Mouse (Mus musculus): ENCODE data around the gene Chodl. TPM values are rescaled to one million over a fixed set of nuclear protein-coding genes. Genes with fewer than 3 reads are reported as not detected.

The Chodl gene
- polyA plus RNA-seq, 1 experiment: not detected

- Histone ChIP-seq H3K4me3 (replicated peaks) (no peak overlapping the region), H3K36me3 (ENCODE audit: control insufficient read depth) (no peaks in the 10 kb centered on the region), H3K9me3 (ENCODE audit: control insufficient read depth, low read length) (0 out of 2 replicates have a peak, but pooled peaks cover 2% of the 10 kb centered on the region), H3K27me3 (ENCODE audit: control insufficient read depth) (no peaks in the 10 kb centered on the region), H3K4me1 (ENCODE audit: control insufficient read depth) (no peaks in the 10 kb centered on the region)
- TF ChIP-seq GATA1 (IDR thresholded peaks at IDR 0.05; ENCODE audit: low read length) (no peak), TAL1 (IDR thresholded peaks at IDR 0.05; ENCODE audit: low read length) (no peak)
Observed at GRCm38 (mm10) chr16:78976384-78976783, 45.6 kb downstream of the Chodl start.

Other genes starting within 250 kb of the Chodl start
- not detected in 2 replicates for gene Tmprss15, start 160.1 kb downstream of the Chodl start, polyA plus RNA-seq (2012)

Data from erythroblast, embryonic 14.5 days (primary cell).